ENCODE assay signal across 10 mouse cellular contexts in genomic region chr2:34914823-34915082, GRCm38 (mm10). TPM values are rescaled to one million over a fixed set of nuclear protein-coding genes. Genes with fewer than 3 reads are reported as not detected.
DNase-seq lines count a peak whose midpoint lies in the region; ATAC-seq and TF ChIP-seq lines count a peak whose summit lies in the region.
"Had no signal": no experiment of that assay in that cellular context is flagged by ENCODE, and none has a peak within 500 bp of the region (broad histone marks: within the 10 kb centered on the region; RNA-seq: fewer than 3 reads in every experiment).

No protein-coding gene starts in this region.

- H3K27ac ChIP-seq in kidney, embryonic 16.5 days (ENCODE audit: low read length), result peak overlapping the region; percentile 76; the same call in 1 of the 2 replicates
- H3K27ac ChIP-seq in embryonic facial prominence, embryonic 13.5 days, result no peak overlapping the region
- peak overlapping the region; percentile 27; the same call in 1 of the 2 replicates for H3K27ac ChIP-seq in intestine, embryonic 14.5 days (ENCODE audit: low read depth)
- H3K27ac ChIP-seq in midbrain, postnatal 0 days (ENCODE audit: low read depth, low read length), result no peak overlapping the region
- H3K27ac ChIP-seq: left cerebral cortex, adult 2 months had no signal

- intact Hi-C loops in left cerebral cortex, postnatal 14 days (cut with DNase I), result no loop called here
- intact Hi-C loops in left cerebral cortex, postnatal 10 days (cut with DNase I), result no loop called here

- ATAC-seq in kidney, embryonic 16.5 days (ENCODE audit: low FRiP score, low TSS enrichment), result peak; percentile 28; the same call in 1 of the 2 replicates
- ATAC-seq in embryonic facial prominence, embryonic 13.5 days (ENCODE audit: insufficient number of reproducible peaks, insufficient read depth, low FRiP score, low TSS enrichment, low read depth), result no peak
- peak; percentile 58; the same call in 1 of the 2 replicates for ATAC-seq in intestine, embryonic 14.5 days (replicated peaks; ENCODE audit: low FRiP score, low TSS enrichment, low read depth)
- ATAC-seq in midbrain, postnatal 0 days (ENCODE audit: low FRiP score), result no peak

- no peaks in the 10 kb centered on the region; the same call in 1 of the 2 replicates for H3K27me3 ChIP-seq in kidney, embryonic 16.5 days (ENCODE audit: insufficient read depth, low read length)
- peaks cover 55% of the 10 kb centered on the region for H3K27me3 ChIP-seq in embryonic facial prominence, embryonic 13.5 days
- H3K27me3 ChIP-seq in intestine, embryonic 14.5 days (replicated peaks; ENCODE audit: control insufficient read depth, insufficient read depth, low read length), result peaks cover 17% of the 10 kb centered on the region; the same call in 1 of the 2 replicates
- 0 out of 2 replicates have a peak, but pooled peaks cover 6% of the 10 kb centered on the region for H3K27me3 ChIP-seq in midbrain, postnatal 0 days (ENCODE audit: insufficient read depth, low read length)

- no peak for TF ChIP-seq CTCF in midbrain, postnatal 0 days (IDR thresholded peaks at IDR 0.05)

- no peak for DNase-seq in kidney, postnatal 25 days
- DNase-seq in intestine, embryonic 14.5 days (ENCODE audit: low spot score), result no peak
- no peak for DNase-seq in midbrain, postnatal 0 days (ENCODE audit: low spot score)
- DNase-seq in left cerebral cortex, postnatal 14 days (ENCODE audit: low spot score in 2 of 2), result no peak
- no peak for DNase-seq in urinary bladder, postnatal 25 days (ENCODE audit: low spot score)
- DNase-seq in left cerebral cortex, postnatal 10 days (ENCODE audit: extremely low spot score in 1 of 2, low spot score in 2 of 2), result no peak

- H3K36me3 ChIP-seq in kidney, embryonic 16.5 days (ENCODE audit: insufficient read depth, low read length), result 0 out of 2 replicates have a peak, but pooled peaks cover 3% of the 10 kb centered on the region
- H3K36me3 ChIP-seq in embryonic facial prominence, embryonic 13.5 days, result no peaks in the 10 kb centered on the region
- no peaks in the 10 kb centered on the region for H3K36me3 ChIP-seq in intestine, embryonic 14.5 days (ENCODE audit: control insufficient read depth, insufficient read depth, low read length)
- H3K36me3 ChIP-seq in midbrain, postnatal 0 days (ENCODE audit: insufficient read depth, low read length), result no peaks in the 10 kb centered on the region

- 13% methylated on average over 2 of the region's 2 CpGs for WGBS in kidney, embryonic 16.5 days
- WGBS in embryonic facial prominence, embryonic 13.5 days, result 11% methylated on average over 2 of the region's 2 CpGs
- WGBS in intestine, embryonic 14.5 days, result 17% methylated on average over 2 of the region's 2 CpGs
- WGBS in midbrain, postnatal 0 days, result 12% methylated on average over 2 of the region's 2 CpGs

- H3K9ac ChIP-seq in kidney, embryonic 16.5 days (replicated peaks; ENCODE audit: low read length), result no peak overlapping the region; the same call in 1 of the 2 replicates
- H3K9ac ChIP-seq in embryonic facial prominence, embryonic 13.5 days, result no peak overlapping the region
- H3K9ac ChIP-seq in intestine, embryonic 14.5 days (ENCODE audit: low read length), result no peak overlapping the region
- no peak overlapping the region for H3K9ac ChIP-seq in midbrain, postnatal 0 days (replicated peaks; ENCODE audit: low read length, poor library complexity, severe bottlenecking)

- H3K4me3 ChIP-seq in kidney, embryonic 16.5 days (ENCODE audit: low read length), result peak overlapping the region; percentile 76
- H3K4me3 ChIP-seq in embryonic facial prominence, embryonic 13.5 days, result peak overlapping the region; percentile 62
- no peak overlapping the region for H3K4me3 ChIP-seq in intestine, embryonic 14.5 days (ENCODE audit: low read depth, low read length)
- H3K4me3 ChIP-seq in midbrain, postnatal 0 days (ENCODE audit: low read depth, low read length), result peak overlapping the region; percentile 54; the same call in 1 of the 2 replicates

- H3K4me1 ChIP-seq in kidney, embryonic 16.5 days (ENCODE audit: insufficient read depth, low read length), result peaks cover 20% of the 10 kb centered on the region
- peaks cover 13% of the 10 kb centered on the region; the same call in 1 of the 2 replicates for H3K4me1 ChIP-seq in embryonic facial prominence, embryonic 13.5 days
- peaks cover 6% of the 10 kb centered on the region; the same call in 1 of the 2 replicates for H3K4me1 ChIP-seq in intestine, embryonic 14.5 days (replicated peaks; ENCODE audit: control insufficient read depth, insufficient read depth, low read length)
- H3K4me1 ChIP-seq in midbrain, postnatal 0 days (ENCODE audit: insufficient read depth, low read length), result peaks cover 3% of the 10 kb centered on the region; the same call in 1 of the 2 replicates

- no peaks in the 10 kb centered on the region for H3K9me3 ChIP-seq in kidney, embryonic 16.5 days (ENCODE audit: low read length)
- H3K9me3 ChIP-seq in embryonic facial prominence, embryonic 13.5 days, result no peaks in the 10 kb centered on the region
- no peaks in the 10 kb centered on the region for H3K9me3 ChIP-seq in intestine, embryonic 14.5 days (ENCODE audit: control insufficient read depth, low read length)
- H3K9me3 ChIP-seq in midbrain, postnatal 0 days (ENCODE audit: low read length), result no peaks in the 10 kb centered on the region

- peak overlapping the region; percentile 99; the same call in 1 of the 2 replicates for H3K4me2 ChIP-seq in kidney, embryonic 16.5 days (replicated peaks; ENCODE audit: low read depth, low read length)
- peak overlapping the region; percentile 95; the same call in 1 of the 2 replicates for H3K4me2 ChIP-seq in embryonic facial prominence, embryonic 13.5 days
- peak overlapping the region; percentile 65 for H3K4me2 ChIP-seq in intestine, embryonic 14.5 days (ENCODE audit: low read length)
- peak overlapping the region; percentile 97 for H3K4me2 ChIP-seq in midbrain, postnatal 0 days (ENCODE audit: low read depth, low read length, poor library complexity, severe bottlenecking)

RNA-seq across cellular contexts. Expression of gene Phf19, which starts 0.9 kb away (rescaled TPM):
- 21.4 and 22.2 TPM in 2 replicates for polyA plus RNA-seq in kidney, embryonic 16.5 days (2015; fragmentation: Nextera tagmentation; extraction: Ambion mirVana)
- polyA plus RNA-seq in embryonic facial prominence, embryonic 13.5 days (2015; fragmentation: Nextera tagmentation; extraction: Ambion mirVana), result 3.5 and 5.2 TPM in 2 replicates
- 7.8 and 8.3 TPM in 2 replicates for polyA plus RNA-seq in intestine, embryonic 14.5 days (2014; fragmentation: Nextera tagmentation; extraction: Ambion mirVana)
- total RNA-seq in midbrain, postnatal 0 days (2014; rRNA removed), result 2.1 and 2.5 TPM in 2 replicates
- 1.3 and 1.8 TPM in 2 replicates for polyA plus RNA-seq in midbrain, postnatal 0 days (2015; fragmentation: Nextera tagmentation; extraction: Ambion mirVana)
- under 1 TPM; 0.68 to 0.82 TPM for total RNA-seq in left cerebral cortex, postnatal 14 days (2021)
- 1 to 10 TPM; 1.3 to 1.8 TPM for total RNA-seq in left cerebral cortex, postnatal 10 days (2021)

RNA-seq across cellular contexts. Expression of gene Psmd5, which starts 40.0 kb away (rescaled TPM):
- 130 and 140 TPM in 2 replicates for polyA plus RNA-seq in kidney, embryonic 16.5 days (2015; fragmentation: Nextera tagmentation; extraction: Ambion mirVana)
- 96.4 and 101 TPM in 2 replicates for polyA plus RNA-seq in embryonic facial prominence, embryonic 13.5 days (2015; fragmentation: Nextera tagmentation; extraction: Ambion mirVana)
- 111 and 113 TPM in 2 replicates for polyA plus RNA-seq in intestine, embryonic 14.5 days (2014; fragmentation: Nextera tagmentation; extraction: Ambion mirVana)
- 42.1 and 42.6 TPM in 2 replicates for total RNA-seq in midbrain, postnatal 0 days (2014; rRNA removed)
- 82.8 and 83.5 TPM in 2 replicates for polyA plus RNA-seq in midbrain, postnatal 0 days (2015; fragmentation: Nextera tagmentation; extraction: Ambion mirVana)
- total RNA-seq in left cerebral cortex, postnatal 14 days (2021), result 10 to 100 TPM; 27.4 to 30.8 TPM
- 10 to 100 TPM; 33.2 to 42.1 TPM for total RNA-seq in left cerebral cortex, postnatal 10 days (2021)

RNA-seq across cellular contexts. Expression of gene Cutal, which starts 40.6 kb away (rescaled TPM):
- polyA plus RNA-seq in kidney, embryonic 16.5 days (2015; fragmentation: Nextera tagmentation; extraction: Ambion mirVana), result 13.2 and 13.6 TPM in 2 replicates
- polyA plus RNA-seq in embryonic facial prominence, embryonic 13.5 days (2015; fragmentation: Nextera tagmentation; extraction: Ambion mirVana), result 0.15 TPM in 2 replicates
- polyA plus RNA-seq in intestine, embryonic 14.5 days (2014; fragmentation: Nextera tagmentation; extraction: Ambion mirVana), result 2.2 and 2.8 TPM in 2 replicates
- not detected in 2 replicates for total RNA-seq in midbrain, postnatal 0 days (2014; rRNA removed)
- 0.56 and 0.72 TPM in 2 replicates for polyA plus RNA-seq in midbrain, postnatal 0 days (2015; fragmentation: Nextera tagmentation; extraction: Ambion mirVana)
- total RNA-seq in left cerebral cortex, postnatal 14 days (2021), result under 1 TPM; 0.25 to 0.26 TPM
- under 1 TPM; 0.34 to 0.53 TPM for total RNA-seq in left cerebral cortex, postnatal 10 days (2021)
- polyA plus RNA-seq: neural tube, embryonic 11.5 days had no signal

RNA-seq across cellular contexts. Expression of gene Traf1, which starts 46.8 kb away (rescaled TPM):
- polyA plus RNA-seq in kidney, embryonic 16.5 days (2015; fragmentation: Nextera tagmentation; extraction: Ambion mirVana), result 30.3 and 33.2 TPM in 2 replicates
- 2.4 and 4.3 TPM in 2 replicates for polyA plus RNA-seq in embryonic facial prominence, embryonic 13.5 days (2015; fragmentation: Nextera tagmentation; extraction: Ambion mirVana)
- polyA plus RNA-seq in intestine, embryonic 14.5 days (2014; fragmentation: Nextera tagmentation; extraction: Ambion mirVana), result 1.7 and 2.4 TPM in 2 replicates
- total RNA-seq in midbrain, postnatal 0 days (2014; rRNA removed), result 1.4 and 2.2 TPM in 2 replicates
- 2.8 and 3.0 TPM in 2 replicates for polyA plus RNA-seq in midbrain, postnatal 0 days (2015; fragmentation: Nextera tagmentation; extraction: Ambion mirVana)
- under 1 TPM; 0.59 to 0.78 TPM for total RNA-seq in left cerebral cortex, postnatal 14 days (2021)
- under 1 TPM; 0.36 to 0.53 TPM for total RNA-seq in left cerebral cortex, postnatal 10 days (2021)
- polyA plus RNA-seq: neural tube, embryonic 11.5 days had no signal

Comparison
In these comparisons a context has a peak if more than half of its experiments do, and no peak if none do; other contexts are left out.
1. ATAC-seq: peak in kidney, embryonic 16.5 days (single experiment) and intestine, embryonic 14.5 days (single experiment); none in embryonic facial prominence, embryonic 13.5 days (single experiment) and midbrain, postnatal 0 days (single experiment).
2. H3K27ac ChIP-seq: peak in kidney, embryonic 16.5 days (single experiment) and intestine, embryonic 14.5 days (single experiment); none in embryonic facial prominence, embryonic 13.5 days (single experiment) and midbrain, postnatal 0 days (single experiment).
3. Peak in every context shown above with its lines, with median percentiles within 50 percentile points of each other: H3K4me2 ChIP-seq.